Mouse (Mus musculus) midbrain, embryonic 10.5 days (tissue): ENCODE measurements around the gene Cald1. TPM values are rescaled to one million over a fixed set of nuclear protein-coding genes. Genes with fewer than 3 reads are reported as not detected.
A peak's percentile ranks its signal among the peaks of the same experiment; 100 is the strongest.

Experiments
- DNase-seq: peaks from one replicate; pipeline ENCODE4 v3.0.0-alpha.2; 2017; ENCODE audit warnings: low spot score
- H3K27ac ChIP-seq: fragments of 300-500 bp; sonication (generic); replicated peaks from 2 replicates; pipeline ENCODE4 v1.5.1; 2016; ENCODE audit warnings: mild to moderate bottlenecking
- H3K27me3 ChIP-seq: fragments of 300-500 bp; sonication (generic); 2 replicates; pipeline ENCODE4 v1.6.1; 2016; ENCODE audit warnings: low read depth, mild to moderate bottlenecking; ENCODE audit not compliant: poor library complexity, severe bottlenecking
- H3K36me3 ChIP-seq: fragments of 300-500 bp; sonication (generic); 2 replicates; pipeline ENCODE4 v1.6.1; 2016; ENCODE audit warnings: mild to moderate bottlenecking, moderate library complexity
- H3K4me1 ChIP-seq: fragments of 300-500 bp; sonication (generic); 2 replicates; pipeline ENCODE4 v1.6.1; 2016
- H3K4me3 ChIP-seq: fragments of 300-500 bp; sonication (generic); 2 replicates; pipeline ENCODE4 v1.5.1; 2016; ENCODE audit warnings: mild to moderate bottlenecking, moderate library complexity
- H3K9me3 ChIP-seq: fragments of 300-500 bp; sonication (generic); replicated peaks from 2 replicates; pipeline ENCODE4 v1.6.1; 2016; ENCODE audit warnings: mild to moderate bottlenecking
- WGBS: fragments of 180-500 bp; shearing (Covaris S2); methylation state at CpG from one replicate; pipeline ENCODE4 v1.1.7; 2016; 5-methylcytosine and 5-hydroxymethylcytosine counted together
- polyA plus RNA-seq: library from polyadenylated mRNA; unstranded; fragments of >200 nt; fragmentation: Nextera tagmentation; extraction: Ambion mirVana; gene quantifications from 2 replicates; pipeline ENCODE4 v1.2.1, GENCODE M21; 2016

The Cald1 gene
- polyA plus RNA-seq, 1 experiment from 2014 or later, result 143 TPM

GRCm38 (mm10) chr6:34597316-34597715 is 984 bp upstream of the Cald1 start:
- Histone ChIP-seq H3K4me3 (no peak overlapping the region), H3K27me3 (no peaks in the 10 kb centered on the region; the same call in 1 of the 2 replicates), H3K4me1 (peaks cover 26% of the 10 kb centered on the region), H3K27ac (no peak overlapping the region), H3K9me3 (no peaks in the 10 kb centered on the region), H3K36me3 (no peaks in the 10 kb centered on the region)
- no peak for DNase-seq
- 80% methylated on average over 3 of the region's 3 CpGs for WGBS

GRCm38 (mm10) chr6:34599171-34599570 is 871 bp downstream of the Cald1 start:
- peaks cover 26% of the 10 kb centered on the region for H3K4me1 ChIP-seq
- H3K27ac ChIP-seq, result no peak overlapping the region; the same call in 1 of the 2 replicates

GRCm38 (mm10) chr6:34599631-34600111 is 1.4 kb downstream of the Cald1 start:
- no peak for DNase-seq
- Histone ChIP-seq H3K27ac (no peak overlapping the region), H3K36me3 (no peaks in the 10 kb centered on the region), H3K4me3 (no peak overlapping the region), H3K9me3 (no peaks in the 10 kb centered on the region), H3K4me1 (peaks cover 26% of the 10 kb centered on the region), H3K27me3 (no peaks in the 10 kb centered on the region; the same call in 1 of the 2 replicates)
- 60% methylated on average over 10 of the region's 10 CpGs for WGBS

More at GRCm38 (mm10) chr6:34599171-34599570, 871 bp downstream of the Cald1 start:
- Histone ChIP-seq H3K27me3 (no peaks in the 10 kb centered on the region; the same call in 1 of the 2 replicates), H3K4me3 (peak overlapping the region; percentile 40; the same call in 1 of the 2 replicates), H3K9me3 (no peaks in the 10 kb centered on the region), H3K36me3 (no peaks in the 10 kb centered on the region)
- DNase-seq, result no peak
- WGBS, result 68% methylated on average over 9 of the region's 9 CpGs

GRCm38 (mm10) chr6:34600850-34601249 is 2.5 kb downstream of the Cald1 start:
- no peak overlapping the region for H3K4me3 ChIP-seq

GRCm38 (mm10) chr6:34602091-34602490 is 3.8 kb downstream of the Cald1 start:
- no peak overlapping the region for H3K4me3 ChIP-seq

More at GRCm38 (mm10) chr6:34600850-34601249, 2.5 kb downstream of the Cald1 start:
- H3K27me3 ChIP-seq, result no peaks in the 10 kb centered on the region; the same call in 1 of the 2 replicates
- H3K4me1 ChIP-seq, result peaks cover 26% of the 10 kb centered on the region
- no peaks in the 10 kb centered on the region for H3K36me3 ChIP-seq
- H3K27ac ChIP-seq, result no peak overlapping the region
- 81% methylated on average over 4 of the region's 4 CpGs for WGBS
- H3K9me3 ChIP-seq, result no peaks in the 10 kb centered on the region
- DNase-seq, result no peak

GRCm38 (mm10) chr6:34606407-34606806 is 8.1 kb downstream of the Cald1 start:
- Histone ChIP-seq H3K4me3 (no peak overlapping the region), H3K27ac (no peak overlapping the region), H3K27me3 (no peaks in the 10 kb centered on the region), H3K9me3 (no peaks in the 10 kb centered on the region), H3K36me3 (no peaks in the 10 kb centered on the region), H3K4me1 (peaks cover 14% of the 10 kb centered on the region)
- DNase-seq, result no peak
- WGBS, result 73% methylated on average over 4 of the region's 4 CpGs

More at GRCm38 (mm10) chr6:34602091-34602490, 3.8 kb downstream of the Cald1 start:
- H3K27me3 ChIP-seq, result no peaks in the 10 kb centered on the region; the same call in 1 of the 2 replicates
- H3K9me3 ChIP-seq, result no peaks in the 10 kb centered on the region
- no peak overlapping the region for H3K27ac ChIP-seq
- DNase-seq, result no peak
- no peaks in the 10 kb centered on the region for H3K36me3 ChIP-seq
- H3K4me1 ChIP-seq, result peaks cover 19% of the 10 kb centered on the region
- WGBS, result 86% methylated on average over 2 of the region's 2 CpGs

- Histone ChIP-seq H3K27me3 (no peaks in the 10 kb centered on the region), H3K9me3 (no peaks in the 10 kb centered on the region), H3K4me1 (peaks cover 14% of the 10 kb centered on the region), H3K36me3 (no peaks in the 10 kb centered on the region), H3K4me3 (no peak overlapping the region), H3K27ac (no peak overlapping the region)
- DNase-seq, result no peak
- WGBS, result 92% methylated on average over 3 of the region's 3 CpGs
Measured at GRCm38 (mm10) chr6:34608603-34609002, 10.3 kb downstream of the Cald1 start.

- no peak overlapping the region for H3K4me3 ChIP-seq
- peak overlapping the region; percentile 60 for H3K27ac ChIP-seq
- DNase-seq, result peak; percentile 38
Measured at GRCm38 (mm10) chr6:34609892-34610829, 11.9 kb downstream of the Cald1 start.

GRCm38 (mm10) chr6:34613122-34613521 is 14.8 kb downstream of the Cald1 start:
- DNase-seq, result no peak
- Histone ChIP-seq H3K4me1 (peaks cover 14% of the 10 kb centered on the region), H3K27ac (no peak overlapping the region), H3K4me3 (no peak overlapping the region), H3K36me3 (no peaks in the 10 kb centered on the region), H3K27me3 (no peaks in the 10 kb centered on the region), H3K9me3 (no peaks in the 10 kb centered on the region)
- 94% methylated on average over 5 of the region's 5 CpGs for WGBS

More at GRCm38 (mm10) chr6:34609892-34610829, 11.9 kb downstream of the Cald1 start:
- Histone ChIP-seq H3K9me3 (no peaks in the 10 kb centered on the region), H3K4me1 (peaks cover 14% of the 10 kb centered on the region), H3K36me3 (no peaks in the 10 kb centered on the region), H3K27me3 (no peaks in the 10 kb centered on the region)
- 47% methylated on average over 24 of the region's 24 CpGs for WGBS

- 91% methylated on average over 3 of the region's 3 CpGs for WGBS
- H3K27me3 ChIP-seq, result no peaks in the 10 kb centered on the region
Measured at GRCm38 (mm10) chr6:34615419-34615818, 17.1 kb downstream of the Cald1 start.

GRCm38 (mm10) chr6:34619494-34619893 is 21.2 kb downstream of the Cald1 start:
- DNase-seq, result no peak
- Histone ChIP-seq H3K36me3 (no peaks in the 10 kb centered on the region), H3K27me3 (no peaks in the 10 kb centered on the region), H3K27ac (no peak overlapping the region), H3K4me1 (peaks cover 10% of the 10 kb centered on the region; the same call in 1 of the 2 replicates), H3K9me3 (no peaks in the 10 kb centered on the region), H3K4me3 (no peak overlapping the region)
- WGBS, result 85% methylated on average over 2 of the region's 2 CpGs

More at GRCm38 (mm10) chr6:34615419-34615818, 17.1 kb downstream of the Cald1 start:
- peaks cover 9% of the 10 kb centered on the region for H3K4me1 ChIP-seq
- no peak overlapping the region for H3K27ac ChIP-seq
- H3K4me3 ChIP-seq, result no peak overlapping the region
- H3K9me3 ChIP-seq, result no peaks in the 10 kb centered on the region
- no peak for DNase-seq
- no peaks in the 10 kb centered on the region for H3K36me3 ChIP-seq

GRCm38 (mm10) chr6:34620242-34620641 is 21.9 kb downstream of the Cald1 start:
- DNase-seq, result no peak
- no peaks in the 10 kb centered on the region for H3K36me3 ChIP-seq
- H3K4me3 ChIP-seq, result no peak overlapping the region
- H3K27me3 ChIP-seq, result no peaks in the 10 kb centered on the region
- no peaks in the 10 kb centered on the region for H3K9me3 ChIP-seq
- no peak overlapping the region for H3K27ac ChIP-seq
- 14% methylated on average over 1 of the region's 1 CpGs for WGBS
- H3K4me1 ChIP-seq, result peaks cover 10% of the 10 kb centered on the region; the same call in 1 of the 2 replicates

- H3K4me1 ChIP-seq, result peaks cover 10% of the 10 kb centered on the region; the same call in 1 of the 2 replicates
- no peaks in the 10 kb centered on the region for H3K36me3 ChIP-seq
- no peaks in the 10 kb centered on the region for H3K9me3 ChIP-seq
- 79% methylated on average over 6 of the region's 6 CpGs for WGBS
- H3K4me3 ChIP-seq, result no peak overlapping the region
- H3K27me3 ChIP-seq, result no peaks in the 10 kb centered on the region
- no peak for DNase-seq
- no peak overlapping the region for H3K27ac ChIP-seq
Measured at GRCm38 (mm10) chr6:34622865-34623264, 24.6 kb downstream of the Cald1 start.
